Mouse (Mus musculus): ENCODE results near the gene Fcnb.

Gene Fcnb

DNA sequence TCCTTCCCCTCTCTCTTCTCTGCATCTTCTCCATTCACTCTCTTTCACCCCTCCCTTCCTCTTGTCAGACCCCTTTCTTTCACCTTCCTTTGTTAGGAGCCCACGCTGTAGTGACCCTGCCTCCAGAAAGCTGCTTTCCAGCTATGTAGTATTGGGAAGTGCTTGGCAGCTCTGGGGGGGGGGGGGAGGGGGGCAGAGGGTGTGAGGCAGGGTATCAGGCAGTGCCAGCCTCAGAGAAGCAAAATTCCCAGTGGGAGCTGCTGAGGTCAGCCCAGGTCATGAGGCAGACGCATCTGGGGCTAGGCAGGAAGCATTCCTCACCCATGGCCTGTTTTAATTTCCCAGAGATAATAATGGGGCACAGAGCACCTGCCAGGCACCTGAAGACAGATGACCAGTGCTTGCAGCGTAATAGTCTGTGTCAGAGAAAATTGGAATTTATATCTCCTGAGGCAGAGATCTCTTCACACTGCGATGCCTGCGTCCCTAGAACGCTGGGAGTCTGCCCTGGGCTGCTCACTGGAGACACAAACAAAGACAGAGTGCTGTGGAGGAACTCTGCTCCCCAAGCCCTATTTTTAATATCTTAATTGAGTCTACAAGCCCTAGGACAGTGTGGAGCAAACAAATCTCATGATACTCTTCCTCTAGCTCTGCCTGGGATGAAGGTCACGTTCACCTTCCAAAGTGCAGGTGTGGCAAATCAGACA, 5.8 kb upstream of the Fcnb start:
- in situ Hi-C loops (cut with MboI; ENCODE audit: low pct_unique_long_range_greater_than_20kb in 1 of 2, low sequenced_read_pairs in 2 of 2, unreplicated experiment in 1 of 2): no loop called here

DNA sequence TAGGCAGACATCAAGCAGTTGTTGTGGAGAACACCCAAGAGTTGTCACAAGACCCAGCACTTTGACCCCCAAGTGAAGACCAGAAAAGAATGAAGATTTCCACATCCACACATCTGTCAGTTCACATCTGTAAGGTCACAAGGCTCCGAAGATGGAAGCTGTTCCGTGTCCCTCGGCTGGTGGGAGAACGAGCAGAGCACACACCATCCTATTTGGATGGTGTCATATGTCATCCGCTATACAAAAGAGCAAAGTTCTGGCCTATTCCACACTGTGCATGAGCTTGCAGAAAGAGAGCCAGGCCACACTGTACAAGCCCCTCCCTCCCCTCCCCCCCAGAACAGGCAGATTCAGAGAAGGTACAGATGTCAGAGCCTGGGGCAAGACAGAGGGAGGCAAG, 4.4 kb upstream of the Fcnb start:
- in situ Hi-C loops (cut with MboI; ENCODE audit: low pct_unique_long_range_greater_than_20kb in 1 of 2, low sequenced_read_pairs in 2 of 2, unreplicated experiment in 1 of 2): no loop called here

DNA sequence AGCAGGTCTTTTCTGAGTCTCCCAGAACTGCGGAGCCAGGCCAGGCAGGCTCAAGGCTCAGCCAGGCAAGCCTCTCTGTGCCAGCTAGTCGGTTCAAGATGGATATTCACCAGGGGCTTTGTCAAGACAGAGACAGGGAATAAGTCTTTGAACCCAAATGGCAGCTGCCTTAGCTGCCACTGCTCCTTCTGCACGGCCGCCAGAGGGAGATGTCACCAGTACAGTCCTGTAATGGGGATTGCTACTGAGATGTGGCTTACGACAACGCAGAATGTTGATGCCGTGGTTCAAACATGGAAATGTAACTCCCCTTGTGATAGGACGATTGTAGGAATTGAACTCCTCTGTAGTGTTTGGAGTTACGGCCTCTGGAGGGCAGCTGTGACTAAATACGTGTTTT, 1.4 kb upstream of the Fcnb start:
- in situ Hi-C loops (cut with MboI; ENCODE audit: low pct_unique_long_range_greater_than_20kb in 1 of 2, low sequenced_read_pairs in 2 of 2, unreplicated experiment in 1 of 2): no loop called here

DNA sequence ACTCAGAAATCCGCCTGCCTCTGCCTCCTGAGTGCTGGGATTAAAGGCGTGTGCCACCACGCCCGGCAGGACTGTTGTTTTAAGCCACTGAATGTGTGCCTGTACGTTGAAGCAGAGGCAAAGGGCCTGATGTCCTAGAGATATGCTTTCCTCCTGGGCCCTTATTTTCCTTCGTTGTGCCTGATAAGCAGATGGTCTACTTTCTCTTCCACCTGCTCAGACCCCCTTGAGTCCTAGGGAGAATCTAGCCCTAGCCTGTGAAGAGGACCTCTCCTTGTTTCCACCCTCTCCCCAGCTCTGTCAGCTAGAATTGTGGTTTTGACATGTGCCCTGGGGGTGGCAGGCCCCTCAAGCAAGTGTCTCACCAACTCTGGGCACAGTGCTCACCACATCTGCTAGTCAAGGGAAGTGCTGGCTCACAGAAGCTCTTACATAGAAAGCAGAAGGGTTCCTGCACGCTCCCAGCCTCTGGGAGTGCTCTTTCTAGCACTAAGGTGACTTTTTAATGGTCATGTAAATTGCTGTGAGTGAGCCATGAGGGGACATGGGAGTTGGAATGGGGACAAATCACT, 9.0 kb downstream of the Fcnb start:
- in situ Hi-C loops (cut with MboI; ENCODE audit: low pct_unique_long_range_greater_than_20kb in 1 of 2, low sequenced_read_pairs in 2 of 2, unreplicated experiment in 1 of 2): no loop called here

DNA sequence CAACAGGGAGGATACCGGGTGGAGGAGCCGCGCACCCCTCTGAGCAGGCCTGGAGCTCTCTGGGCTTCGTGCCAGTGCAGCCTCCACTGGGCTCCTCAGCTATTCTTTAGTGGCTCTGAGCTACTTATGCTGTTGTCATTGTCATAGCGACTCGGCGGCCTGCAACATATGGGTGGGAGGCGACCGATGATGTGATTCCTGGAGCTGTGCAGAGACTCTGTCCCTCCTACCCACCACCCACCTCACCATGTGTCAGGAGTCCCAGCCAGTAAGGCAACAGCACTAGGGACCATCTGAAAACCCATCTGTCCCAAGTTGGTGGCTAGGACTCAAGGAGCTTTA, 16.2 kb downstream of the Fcnb start:
- in situ Hi-C loops (cut with MboI; ENCODE audit: low pct_unique_long_range_greater_than_20kb in 1 of 2, low sequenced_read_pairs in 2 of 2, unreplicated experiment in 1 of 2): no loop called here

DNA sequence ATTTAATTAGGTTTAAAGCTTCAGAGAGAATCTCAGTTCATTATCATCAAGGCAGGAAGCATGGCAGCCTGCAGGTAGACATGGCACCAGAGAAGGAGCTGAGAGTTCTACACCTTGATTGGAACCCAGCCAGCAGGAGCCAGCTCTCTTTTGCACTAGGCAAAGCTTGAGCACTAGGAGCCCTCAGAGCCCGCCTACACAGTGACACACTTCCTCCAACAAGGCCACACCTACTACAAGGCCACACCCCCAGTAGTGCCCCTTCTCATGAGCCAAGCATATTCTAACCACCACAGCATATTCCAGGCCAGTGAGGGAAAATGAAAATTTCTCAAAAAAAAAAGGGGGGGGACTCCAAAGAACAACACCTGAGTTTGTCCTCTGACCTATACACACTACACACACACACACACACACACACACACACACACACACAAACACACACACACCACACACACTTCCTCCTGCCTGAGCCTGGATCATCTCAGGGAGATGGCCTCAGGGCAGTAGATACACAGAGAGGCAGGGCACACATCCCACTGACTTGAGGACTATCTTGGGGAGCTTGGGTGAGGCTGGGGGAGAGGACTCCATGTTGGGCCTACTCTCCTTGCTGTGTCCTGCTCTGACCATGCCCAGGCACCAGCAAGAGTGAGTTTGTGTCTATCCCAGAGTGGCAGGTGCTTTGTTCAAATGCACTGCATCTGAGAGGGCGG, 16.7 kb downstream of the Fcnb start:
- in situ Hi-C loops (cut with MboI; ENCODE audit: low pct_unique_long_range_greater_than_20kb in 1 of 2, low sequenced_read_pairs in 2 of 2, unreplicated experiment in 1 of 2): no loop called here

DNA sequence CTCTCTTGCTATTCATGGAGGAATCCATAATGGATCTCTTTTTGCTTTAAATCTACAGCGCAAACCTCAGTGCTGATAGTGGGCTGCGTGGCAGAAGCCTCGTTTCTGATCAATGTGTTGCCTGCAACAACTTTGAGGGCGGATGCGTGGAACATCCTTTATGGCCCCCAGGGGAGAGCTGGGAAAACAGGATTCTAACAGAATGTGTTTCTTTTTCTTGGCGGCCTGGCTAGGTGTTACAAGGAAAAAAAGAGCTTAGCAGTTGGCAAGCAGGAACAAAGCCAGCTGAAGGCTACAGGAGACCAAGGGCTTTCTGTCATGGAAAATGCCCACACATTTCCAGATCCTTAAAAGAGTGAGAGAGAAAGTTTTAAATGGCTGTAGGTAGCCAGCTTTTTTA, 17.5 kb downstream of the Fcnb start:
- in situ Hi-C loops (cut with MboI; ENCODE audit: low pct_unique_long_range_greater_than_20kb in 1 of 2, low sequenced_read_pairs in 2 of 2, unreplicated experiment in 1 of 2): no loop called here

DNA sequence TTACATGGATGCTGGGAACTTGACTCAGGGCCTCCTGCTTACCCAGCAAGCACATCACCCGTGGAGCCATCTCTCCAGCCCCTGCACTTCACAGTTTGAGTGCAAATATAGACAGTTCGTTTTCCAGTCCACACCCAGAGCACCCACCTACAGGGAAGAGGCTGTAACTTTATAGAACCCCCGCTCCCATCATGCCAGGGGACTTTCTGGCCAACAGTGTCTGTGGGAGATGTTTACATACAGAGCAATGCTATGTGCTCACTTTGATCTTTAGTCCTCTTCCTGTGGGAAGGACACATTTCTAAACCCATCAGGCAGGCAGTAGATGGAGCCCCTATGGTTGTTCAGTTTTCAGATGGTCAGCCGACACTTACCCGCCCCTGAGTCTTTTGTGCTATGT, 18.0 kb downstream of the Fcnb start:
- in situ Hi-C loops (cut with MboI; ENCODE audit: low pct_unique_long_range_greater_than_20kb in 1 of 2, low sequenced_read_pairs in 2 of 2, unreplicated experiment in 1 of 2): no loop called here

DNA sequence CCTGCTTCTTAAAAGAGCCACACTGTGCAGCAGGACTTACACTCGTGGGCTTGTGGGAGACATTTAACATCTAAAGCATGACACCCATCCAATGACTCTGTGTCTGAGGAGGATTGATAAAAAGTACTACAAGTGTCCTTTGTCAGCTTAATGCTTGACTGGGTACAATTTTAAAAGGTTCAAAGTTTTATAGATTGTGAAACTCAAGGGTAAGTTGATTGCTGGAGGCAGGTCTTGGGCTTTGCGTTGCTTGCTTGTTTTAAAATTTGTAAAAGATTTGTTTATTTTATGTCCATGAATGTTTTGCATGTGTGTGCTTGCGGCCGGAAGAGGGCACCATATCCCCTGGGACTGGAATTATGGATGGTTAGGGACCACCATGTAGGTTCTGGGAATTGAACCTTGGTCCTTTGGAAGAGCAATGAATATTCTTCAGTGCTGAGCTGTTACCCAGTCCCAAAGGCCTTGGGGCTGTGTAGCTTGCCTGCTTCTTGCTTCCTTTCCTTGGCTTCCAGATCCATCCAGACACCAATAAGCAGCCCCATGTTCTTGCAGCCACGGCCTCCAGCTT, 19.5 kb downstream of the Fcnb start:
- in situ Hi-C loops (cut with MboI; ENCODE audit: low pct_unique_long_range_greater_than_20kb in 1 of 2, low sequenced_read_pairs in 2 of 2, unreplicated experiment in 1 of 2): no loop called here

DNA sequence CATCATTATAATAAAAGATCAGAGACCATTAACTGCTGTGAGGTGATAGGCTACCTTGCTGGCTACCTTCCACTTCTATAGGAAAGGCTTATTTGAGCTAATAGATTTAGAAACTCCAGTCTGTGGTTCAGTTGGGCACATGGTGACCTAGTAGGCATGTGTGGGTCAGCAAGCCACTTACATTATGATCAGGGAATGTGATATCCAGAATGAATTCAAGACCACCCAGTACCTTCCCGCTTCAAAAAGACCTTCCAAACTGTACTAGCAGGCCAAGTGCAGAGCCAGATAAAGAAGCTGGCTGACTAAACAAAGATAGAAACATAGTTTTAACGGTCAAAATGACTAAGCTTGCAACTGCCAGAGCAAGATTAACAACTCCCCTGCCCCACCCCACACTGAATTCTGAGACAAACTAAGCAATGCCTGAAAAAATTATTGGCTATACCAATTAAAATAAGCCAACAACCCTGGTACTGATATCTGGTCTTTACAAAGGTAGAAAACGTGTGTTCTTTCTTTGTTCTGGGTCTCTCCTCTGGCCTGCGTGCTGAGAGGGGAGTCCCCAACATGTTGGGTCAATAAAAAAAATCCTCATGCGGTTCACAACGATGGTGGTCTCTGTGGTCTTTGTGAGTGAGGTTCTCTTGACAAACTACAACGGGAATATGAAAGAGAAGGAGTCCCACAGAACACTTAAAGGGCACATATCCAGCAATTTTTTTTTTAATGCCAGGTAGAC, 20.2 kb downstream of the Fcnb start:
- in situ Hi-C loops (cut with MboI; ENCODE audit: low pct_unique_long_range_greater_than_20kb in 1 of 2, low sequenced_read_pairs in 2 of 2, unreplicated experiment in 1 of 2): no loop called here

DNA sequence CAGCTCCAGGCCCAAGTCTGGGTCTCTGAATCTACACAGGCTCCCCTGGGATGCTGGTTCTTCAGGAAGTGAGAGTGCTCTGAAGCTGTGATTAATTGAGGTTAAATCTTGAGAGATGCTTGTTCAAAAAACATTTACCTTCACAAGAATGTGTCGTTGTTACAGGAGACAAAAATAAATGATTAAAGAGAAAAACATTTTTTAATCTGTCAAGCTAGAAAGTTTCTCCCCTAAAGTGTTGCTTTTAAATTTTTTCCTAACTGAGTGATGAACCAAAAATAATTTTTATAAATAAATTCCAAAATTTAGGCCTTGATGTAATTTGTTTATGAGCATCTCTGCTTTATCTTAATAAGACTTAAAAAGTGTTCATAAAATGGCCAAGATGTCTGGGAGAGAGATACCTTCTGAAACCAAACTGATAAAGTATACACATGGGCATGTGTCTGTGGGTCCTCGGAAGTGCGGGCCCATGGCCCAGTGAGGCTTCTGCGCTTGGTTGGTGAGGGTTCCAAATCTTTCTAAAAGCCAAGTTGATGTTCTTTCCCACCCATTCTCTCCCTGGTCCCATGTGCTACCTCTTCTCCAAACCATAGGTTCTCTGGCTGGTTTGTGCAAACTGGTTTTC, 20.9 kb downstream of the Fcnb start:
- in situ Hi-C loops (cut with MboI; ENCODE audit: low pct_unique_long_range_greater_than_20kb in 1 of 2, low sequenced_read_pairs in 2 of 2, unreplicated experiment in 1 of 2): no loop called here

DNA sequence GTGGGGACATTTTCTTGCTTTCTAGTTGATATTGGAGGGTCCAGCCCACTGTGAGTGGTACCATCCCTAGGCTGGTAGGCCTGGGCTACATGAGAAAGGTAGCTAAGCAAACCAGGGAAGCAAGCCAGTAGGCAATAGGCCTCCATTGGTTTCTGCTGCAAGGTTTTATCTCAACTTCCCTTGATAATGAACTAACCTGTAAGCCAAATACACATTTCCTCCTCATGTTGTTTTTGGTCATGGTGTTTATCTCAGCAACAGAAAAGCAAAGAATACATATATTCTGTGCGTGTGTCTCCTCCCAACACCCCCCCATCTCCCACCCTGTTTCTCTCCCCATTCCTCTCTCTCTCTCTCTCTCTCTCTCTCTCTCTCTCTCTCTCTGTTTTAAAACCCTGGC, 24.8 kb downstream of the Fcnb start:
- in situ Hi-C loops (cut with MboI; ENCODE audit: low pct_unique_long_range_greater_than_20kb in 1 of 2, low sequenced_read_pairs in 2 of 2, unreplicated experiment in 1 of 2): no loop called here

DNA sequence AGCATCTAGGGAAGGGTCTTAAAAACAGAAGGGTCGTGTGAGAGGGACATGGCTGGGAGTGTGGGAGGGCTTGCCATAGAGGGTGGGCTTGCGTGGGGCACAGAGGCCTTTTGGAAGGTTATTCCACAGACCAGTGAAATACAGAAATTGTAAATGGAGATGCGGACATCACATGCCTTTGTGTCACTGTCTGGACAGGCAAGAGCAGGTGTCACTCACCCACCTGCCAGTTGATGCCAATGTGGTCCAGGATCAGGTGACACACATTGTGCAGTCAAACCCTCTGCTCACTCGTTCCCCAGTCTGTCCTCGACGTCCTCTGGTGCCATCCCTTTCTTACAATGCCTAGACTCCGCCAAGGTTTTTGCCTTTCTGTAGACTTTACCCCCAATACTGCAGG, 37.6 kb downstream of the Fcnb start:
- in situ Hi-C loops (cut with MboI; ENCODE audit: low pct_unique_long_range_greater_than_20kb in 1 of 2, low sequenced_read_pairs in 2 of 2, unreplicated experiment in 1 of 2): no loop called here

DNA sequence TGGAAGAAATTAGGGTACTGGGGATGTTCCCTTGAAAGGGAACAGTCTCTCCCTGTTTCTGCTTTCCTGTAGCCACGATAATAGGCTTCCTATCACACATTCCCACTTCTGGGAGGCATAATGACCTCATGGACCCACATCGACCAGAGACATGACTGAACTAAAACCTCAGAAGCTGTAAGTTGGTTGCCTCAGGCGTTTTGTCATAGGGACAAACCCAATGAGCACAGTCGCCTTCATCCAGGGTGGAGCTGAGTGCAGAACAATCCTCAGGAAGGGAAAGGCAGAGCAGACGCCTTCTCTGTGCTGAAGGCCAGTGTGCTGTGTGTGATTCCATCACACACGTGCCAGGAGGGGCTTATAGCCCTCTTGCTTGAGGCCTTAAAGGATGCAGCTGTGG, 38.4 kb downstream of the Fcnb start:
- in situ Hi-C loops (cut with MboI; ENCODE audit: low pct_unique_long_range_greater_than_20kb in 1 of 2, low sequenced_read_pairs in 2 of 2, unreplicated experiment in 1 of 2): no loop called here

DNA sequence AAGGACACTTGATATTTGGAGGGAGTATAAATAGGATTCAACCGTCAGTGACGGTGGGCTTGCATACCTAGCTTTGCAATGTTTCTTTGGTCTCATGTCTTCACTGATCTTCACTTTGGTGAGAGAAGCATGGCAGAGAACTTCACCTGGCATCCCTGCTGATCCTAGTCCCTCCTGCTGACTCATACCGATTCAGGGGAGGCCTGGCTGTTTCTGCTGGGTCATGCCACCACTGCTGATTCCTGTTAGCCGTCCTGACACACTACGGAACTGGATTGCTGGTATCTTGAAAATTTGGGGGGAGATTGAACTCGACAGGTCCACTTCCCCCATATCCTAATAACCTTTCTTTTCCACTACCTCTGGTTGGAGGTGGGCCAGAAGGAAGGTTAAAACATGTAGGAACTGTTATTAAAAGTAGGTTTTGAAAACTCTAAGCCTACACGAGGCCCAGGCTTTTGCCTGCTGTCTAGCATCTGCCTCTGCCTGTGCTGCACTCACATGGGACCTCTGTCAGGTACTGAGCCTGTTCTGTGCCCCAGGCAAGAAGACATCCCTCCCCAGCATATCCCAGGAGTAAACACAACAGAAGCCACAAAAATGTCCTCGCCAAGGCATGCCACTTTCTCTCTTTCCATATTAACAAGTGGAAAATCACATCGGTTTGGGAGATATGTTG, 39.6 kb downstream of the Fcnb start:
- in situ Hi-C loops (cut with MboI; ENCODE audit: low pct_unique_long_range_greater_than_20kb in 1 of 2, low sequenced_read_pairs in 2 of 2, unreplicated experiment in 1 of 2): no loop called here

DNA sequence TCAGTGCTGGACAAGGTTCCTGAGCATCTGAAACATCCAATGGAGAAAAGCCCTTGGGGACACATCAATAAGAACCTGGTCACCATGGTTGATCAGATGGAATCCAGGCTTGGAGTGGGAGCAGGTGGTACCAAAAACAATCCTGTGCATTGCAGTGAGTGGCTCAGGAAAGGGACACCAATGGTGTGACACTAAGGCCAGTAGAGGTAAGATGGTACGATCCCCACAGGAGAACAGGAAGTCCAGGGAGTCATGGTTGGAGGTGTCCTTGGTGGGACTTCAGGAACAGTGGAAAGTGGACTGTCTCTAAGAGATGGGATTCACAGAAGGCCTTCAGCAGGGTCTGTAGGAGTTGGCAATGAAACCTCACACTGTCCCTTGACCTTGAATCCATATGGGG, 44.2 kb downstream of the Fcnb start:
- in situ Hi-C loops (cut with MboI; ENCODE audit: low pct_unique_long_range_greater_than_20kb in 1 of 2, low sequenced_read_pairs in 2 of 2, unreplicated experiment in 1 of 2): no loop called here

DNA sequence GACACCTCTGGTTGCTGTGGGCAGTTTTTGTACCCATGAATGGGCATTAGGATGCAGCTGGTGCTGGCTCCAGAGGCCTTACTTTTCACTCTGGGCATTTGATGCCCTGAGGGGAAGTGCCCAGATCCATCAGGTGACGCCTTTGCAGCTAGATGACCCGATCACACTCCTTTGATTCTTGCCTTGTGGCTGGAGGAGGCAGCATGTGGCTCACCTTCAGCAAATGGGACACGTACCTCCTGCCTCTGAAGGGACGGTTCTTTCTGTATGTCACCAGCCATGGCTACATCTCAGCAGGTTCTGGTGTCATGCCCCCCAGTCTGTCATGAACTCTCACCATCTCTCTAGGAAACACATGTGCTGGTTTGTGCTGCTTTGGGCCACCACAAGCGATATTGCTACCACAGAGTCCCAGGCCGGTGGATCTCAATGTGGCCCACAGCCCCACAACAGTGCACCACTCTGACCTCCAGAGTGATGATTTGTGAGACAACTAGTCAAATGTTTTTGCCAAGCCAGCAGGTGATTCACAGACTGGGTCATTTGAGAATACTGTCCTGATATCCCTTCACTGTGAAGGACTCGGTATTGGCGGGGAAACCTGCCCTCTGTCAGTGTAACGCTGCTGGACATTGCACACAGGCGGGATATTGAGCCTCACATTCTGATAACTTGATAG, 44.9 kb downstream of the Fcnb start:
- in situ Hi-C loops (cut with MboI; ENCODE audit: low pct_unique_long_range_greater_than_20kb in 1 of 2, low sequenced_read_pairs in 2 of 2, unreplicated experiment in 1 of 2): no loop called here

Measured in mouse embryonic stem cell (cell line).